Mouse (Mus musculus) small intestine, adult 2 months (tissue): ENCODE measurements at regions not wholly inside any gene's neighbourhood (a gene's known extent, or its start where the extent isn't known, plus 50 kb on each side); places are given as distances from the start of the nearest gene placed in this dataset.

ENCODE experiments used
- H3K27ac ChIP-seq: fragments of 200-500 bp; 2 replicates; pipeline ENCODE4 v1.5.1; 2012; ENCODE audit warnings: low read depth, low read length, control low read depth, inconsistent platforms; ENCODE audit not compliant: insufficient read depth
- H3K27me3 ChIP-seq: fragments of 200-500 bp; 2 replicates; pipeline ENCODE4 v1.6.1; 2012; ENCODE audit warnings: mild to moderate bottlenecking, moderate library complexity, low read length, inconsistent platforms; ENCODE audit not compliant: control insufficient read depth, insufficient read depth
- H3K36me3 ChIP-seq: fragments of 200-500 bp; 2 replicates; pipeline ENCODE4 v1.6.1; 2012; ENCODE audit warnings: mild to moderate bottlenecking, low read length, control low read depth, inconsistent platforms; ENCODE audit not compliant: control insufficient read depth, insufficient read depth
- H3K4me1 ChIP-seq: fragments of 200-500 bp; 2 replicates; pipeline ENCODE4 v1.6.1; 2012; ENCODE audit warnings: low read length, inconsistent platforms, mixed read lengths; ENCODE audit not compliant: control insufficient read depth, insufficient read depth, insufficient read length
- H3K4me3 ChIP-seq: fragments of 200-500 bp; 2 replicates; pipeline ENCODE4 v1.5.1; 2012; ENCODE audit warnings: low read depth, mild to moderate bottlenecking, control low read depth, inconsistent platforms, low read length, moderate library complexity
- CTCF ChIP-seq: fragments of 200-500 bp; IDR thresholded peaks from 2 replicates; pipeline ENCODE4 v1.5.1; 2012; ENCODE audit warnings: low read depth, mild to moderate bottlenecking, control low read depth, inconsistent platforms, low read length, moderate library complexity, mixed read lengths; ENCODE audit not compliant: insufficient replicate concordance, insufficient read length; ENCODE audit errors: extremely low read depth
- POLR2A ChIP-seq: fragments of 200-500 bp; IDR thresholded peaks from 2 replicates; pipeline ENCODE4 v1.6.1; 2012; ENCODE audit warnings: low read depth, mild to moderate bottlenecking, control low read depth, inconsistent platforms, low read length, moderate library complexity
- WGBS: fragments of 180-500 bp; shearing (Covaris S2); methylation state at CpG from one replicate; pipeline ENCODE4 v1.1.7; 2018; 5-methylcytosine and 5-hydroxymethylcytosine counted together

DNA sequence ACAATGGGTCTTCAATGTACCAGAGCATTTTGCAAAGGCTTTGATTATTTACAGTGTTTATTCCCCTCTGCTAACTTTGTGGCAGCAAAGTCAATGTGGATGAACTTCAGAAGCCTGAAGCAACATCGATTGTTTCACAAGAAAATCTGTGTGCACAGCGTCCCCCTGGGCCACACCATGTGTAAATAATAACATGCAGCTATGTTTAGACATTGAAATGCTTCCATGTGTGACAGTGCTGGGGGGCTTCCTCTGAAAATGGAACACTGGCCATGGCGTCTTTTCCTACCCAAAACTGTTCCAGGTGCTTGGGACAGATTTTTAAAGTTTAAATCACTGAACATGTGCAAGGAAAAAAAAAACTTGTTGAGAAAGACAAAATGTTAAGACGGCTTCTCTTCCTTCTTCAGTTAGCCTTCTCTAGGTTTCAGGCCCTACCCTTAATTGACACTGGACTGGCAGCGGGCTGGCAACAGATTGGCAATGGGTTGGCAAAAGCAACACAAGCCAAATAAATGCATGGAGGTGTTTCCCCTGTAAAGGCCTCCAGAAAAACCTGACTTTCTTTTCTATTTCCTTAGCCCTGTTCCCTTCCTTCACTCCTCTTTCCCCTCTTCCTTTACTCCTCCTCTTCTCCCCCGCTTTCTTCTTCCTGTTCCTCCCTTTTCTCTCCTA, 715.0 kb downstream of the Tns3 start:
- H3K36me3 ChIP-seq = no peaks in the 10 kb centered on the region
- H3K4me1 ChIP-seq = peaks cover 2% of the 10 kb centered on the region; the same call in 1 of the 2 replicates
- H3K27ac ChIP-seq = no peak overlapping the region
- no peaks in the 10 kb centered on the region for H3K27me3 ChIP-seq
- TF ChIP-seq CTCF (no peak), POLR2A (no peak)
- no peak overlapping the region for H3K4me3 ChIP-seq
- WGBS = 68% methylated on average over 6 of the region's 6 CpGs

DNA sequence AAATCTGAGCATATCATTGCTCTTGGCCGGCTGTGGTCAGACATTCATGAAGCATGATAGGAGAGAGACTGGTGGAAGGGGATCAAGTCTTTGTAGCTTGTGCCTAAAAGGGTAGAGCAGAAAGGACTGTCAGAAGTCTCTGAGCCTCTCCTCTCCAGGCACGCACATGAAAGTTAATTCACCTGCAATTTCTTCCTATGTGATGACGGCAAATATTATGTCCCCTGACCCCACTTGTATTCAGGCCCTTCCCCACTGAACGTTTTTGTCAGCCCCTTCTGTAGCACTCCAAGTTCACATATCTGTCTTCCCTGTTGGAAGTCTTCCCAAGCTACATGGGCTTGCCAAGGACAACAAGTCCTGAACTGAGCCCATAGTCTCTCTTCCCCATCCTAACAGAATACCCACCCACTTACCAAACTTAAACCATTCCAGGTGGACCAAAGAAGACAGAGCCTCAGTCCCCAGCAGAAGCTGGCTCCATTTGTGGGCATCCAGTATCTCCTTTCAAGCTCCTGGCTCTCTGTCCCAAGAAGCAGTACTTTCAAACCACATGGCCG, 719.3 kb downstream of the Tns3 start:
- peaks cover 2% of the 10 kb centered on the region; the same call in 1 of the 2 replicates for H3K4me1 ChIP-seq
- TF ChIP-seq POLR2A (no peak), CTCF (no peak)
- no peaks in the 10 kb centered on the region for H3K27me3 ChIP-seq
- H3K27ac ChIP-seq = no peak overlapping the region
- H3K36me3 ChIP-seq = no peaks in the 10 kb centered on the region
- no peak overlapping the region for H3K4me3 ChIP-seq
- WGBS = 49% methylated on average over 5 of the region's 5 CpGs

DNA sequence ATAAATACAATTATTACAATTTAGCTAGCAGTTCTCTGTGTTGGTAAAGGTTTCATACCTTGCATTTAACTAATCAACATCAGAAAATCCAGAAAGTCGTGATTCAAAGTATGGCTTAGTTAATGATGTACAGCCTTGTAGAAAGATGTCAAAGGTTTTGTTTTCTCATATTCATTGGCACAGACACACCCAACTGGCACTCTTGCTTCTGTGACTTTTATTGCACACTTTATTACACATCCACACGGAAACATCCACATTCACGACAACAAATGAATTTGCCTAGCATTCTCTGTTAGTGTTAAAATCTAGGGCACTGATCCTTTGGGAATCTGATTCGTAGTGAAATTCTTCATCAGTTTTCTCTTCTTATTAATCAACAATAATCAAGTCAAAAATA, 720.0 kb downstream of the Tns3 start:
- no peak overlapping the region for H3K27ac ChIP-seq
- no peak for TF ChIP-seq CTCF
- no peak for TF ChIP-seq POLR2A

DNA sequence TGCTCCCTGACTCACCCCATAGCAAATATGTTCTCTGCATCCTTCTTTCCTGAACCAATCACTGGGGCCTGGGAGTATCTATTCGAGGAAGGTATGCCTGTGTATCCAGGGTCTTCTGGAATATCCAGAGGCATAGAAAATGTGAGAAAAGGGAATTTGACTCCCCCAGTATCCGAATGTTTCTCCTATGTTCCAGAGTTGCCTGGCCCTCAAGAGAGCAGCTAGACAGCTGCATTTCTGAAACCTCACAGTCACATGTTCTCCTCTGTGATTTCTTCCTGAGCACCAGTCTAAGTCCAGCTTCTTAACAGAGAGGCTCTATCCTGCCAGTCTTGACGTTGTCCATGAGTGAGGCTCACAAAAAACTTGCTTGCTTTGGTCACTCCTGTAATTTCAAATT, 719.9 kb upstream of the Igfbp3 start:
- TF ChIP-seq CTCF (no peak), POLR2A (no peak)

More for the DNA sequence above, 720.0 kb downstream of the Tns3 start:
- no peaks in the 10 kb centered on the region for H3K36me3 ChIP-seq
- H3K4me3 ChIP-seq = no peak overlapping the region
- 28% methylated on average over 4 of the region's 4 CpGs for WGBS
- H3K27me3 ChIP-seq = no peaks in the 10 kb centered on the region
- peaks cover 2% of the 10 kb centered on the region; the same call in 1 of the 2 replicates for H3K4me1 ChIP-seq

GRCm38 (mm10) chr11:7932638-7933037, 718.9 kb upstream of the Igfbp3 start:
- Histone ChIP-seq H3K27me3 (no peaks in the 10 kb centered on the region), H3K4me3 (no peak overlapping the region), H3K36me3 (no peaks in the 10 kb centered on the region), H3K27ac (no peak overlapping the region), H3K4me1 (no peaks in the 10 kb centered on the region)
- WGBS = 86% methylated on average over 5 of the region's 5 CpGs
- TF ChIP-seq POLR2A (no peak), CTCF (no peak)

More for the DNA sequence above, 719.9 kb upstream of the Igfbp3 start:
- no peaks in the 10 kb centered on the region for H3K36me3 ChIP-seq
- H3K4me1 ChIP-seq = no peaks in the 10 kb centered on the region
- 69% methylated on average over 3 of the region's 3 CpGs for WGBS
- H3K4me3 ChIP-seq = no peak overlapping the region
- H3K27ac ChIP-seq = no peak overlapping the region
- no peaks in the 10 kb centered on the region for H3K27me3 ChIP-seq

DNA sequence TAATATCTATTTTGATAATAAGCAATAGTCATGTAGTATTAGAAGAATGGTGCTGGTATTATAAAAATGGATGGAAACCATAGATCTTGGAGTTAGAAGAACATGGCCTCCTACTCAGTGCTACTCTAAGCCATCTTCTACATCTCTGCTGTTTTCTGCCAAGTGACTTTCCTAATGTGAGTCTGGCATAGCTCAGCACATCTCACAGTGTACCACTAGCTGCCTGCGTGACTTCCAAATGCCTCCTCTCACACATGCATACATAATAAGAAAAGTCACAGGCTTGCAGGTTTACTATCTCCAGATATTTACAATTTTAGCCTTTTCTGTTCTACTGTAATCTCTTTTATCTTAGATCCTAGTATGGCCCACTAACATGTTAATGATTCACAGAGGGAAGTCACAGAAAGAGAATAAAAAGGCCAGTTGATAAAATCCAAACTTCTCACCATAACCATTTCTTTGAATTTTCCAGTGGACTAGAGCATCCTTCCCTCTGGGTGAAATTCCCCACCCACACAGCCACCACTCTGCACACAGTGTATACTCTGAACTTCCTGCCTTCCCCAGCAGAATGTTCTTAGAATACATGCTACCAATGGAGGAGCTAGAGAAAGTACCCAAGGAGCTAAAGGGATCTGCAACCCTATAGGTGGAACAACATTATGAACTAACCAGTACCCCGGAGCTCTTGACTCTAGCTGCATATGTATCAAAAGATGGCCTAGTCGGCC, 717.5 kb upstream of the Igfbp3 start:
- TF ChIP-seq CTCF = no peak
- TF ChIP-seq POLR2A = no peak

DNA sequence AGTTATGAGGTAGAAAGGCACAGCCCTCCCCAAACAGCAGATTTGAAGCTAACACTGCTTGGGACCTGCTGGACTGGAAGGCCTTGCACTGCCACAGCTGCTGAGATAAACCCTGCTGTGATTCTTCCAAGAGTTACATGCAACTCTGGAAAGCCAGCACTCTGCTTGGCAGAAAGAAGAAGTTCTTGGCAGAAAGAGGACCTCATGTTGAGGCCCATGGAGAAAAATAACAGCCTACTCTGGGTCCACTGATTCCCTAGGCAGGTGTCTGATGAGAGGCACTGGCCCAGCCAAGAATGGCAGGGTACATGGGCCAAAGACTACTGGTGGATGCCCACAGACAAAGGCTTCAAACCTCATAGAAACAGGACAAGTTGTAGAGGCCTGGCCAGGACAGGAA, 714.0 kb upstream of the Igfbp3 start:
- no peaks in the 10 kb centered on the region for H3K27me3 ChIP-seq
- H3K36me3 ChIP-seq = no peaks in the 10 kb centered on the region
- H3K4me1 ChIP-seq = no peaks in the 10 kb centered on the region
- no peak overlapping the region for H3K27ac ChIP-seq
- no peak overlapping the region for H3K4me3 ChIP-seq
- no peak for TF ChIP-seq POLR2A
- no peak for TF ChIP-seq CTCF

More for the DNA sequence above, 717.5 kb upstream of the Igfbp3 start:
- H3K36me3 ChIP-seq = no peaks in the 10 kb centered on the region
- H3K4me3 ChIP-seq = no peak overlapping the region
- H3K4me1 ChIP-seq = no peaks in the 10 kb centered on the region
- no peaks in the 10 kb centered on the region for H3K27me3 ChIP-seq
- 80% methylated on average over 3 of the region's 3 CpGs for WGBS
- H3K27ac ChIP-seq = no peak overlapping the region
